Mouse (Mus musculus) brain, embryonic 14.5 days (tissue): ENCODE results near the gene Pimreg.

Experiments
- CTCF ChIP-seq: fragments of 200-500 bp; IDR thresholded peaks from 2 replicates; pipeline ENCODE4 v1.5.1; 2012; ENCODE audit warnings: inconsistent platforms, mild to moderate bottlenecking, moderate library complexity, borderline replicate concordance; ENCODE audit not compliant: insufficient read depth, insufficient read length; ENCODE audit errors: extremely low read depth
- POLR2A ChIP-seq: fragments of 200-500 bp; IDR thresholded peaks from 2 replicates; pipeline ENCODE4 v1.6.1; 2012; ENCODE audit warnings: mild to moderate bottlenecking, inconsistent platforms, borderline replicate concordance; ENCODE audit not compliant: poor library complexity, insufficient read depth, insufficient read length, severe bottlenecking; ENCODE audit errors: extremely low read depth

- TF ChIP-seq POLR2A (no peak), CTCF (no peak)
Observed at GRCm38 (mm10) chr11:72027836-72028235, 14.0 kb upstream of the Pimreg start.
